Comparison of ENCODE assay signal across 10 mouse cellular contexts in the genomic region with DNA sequence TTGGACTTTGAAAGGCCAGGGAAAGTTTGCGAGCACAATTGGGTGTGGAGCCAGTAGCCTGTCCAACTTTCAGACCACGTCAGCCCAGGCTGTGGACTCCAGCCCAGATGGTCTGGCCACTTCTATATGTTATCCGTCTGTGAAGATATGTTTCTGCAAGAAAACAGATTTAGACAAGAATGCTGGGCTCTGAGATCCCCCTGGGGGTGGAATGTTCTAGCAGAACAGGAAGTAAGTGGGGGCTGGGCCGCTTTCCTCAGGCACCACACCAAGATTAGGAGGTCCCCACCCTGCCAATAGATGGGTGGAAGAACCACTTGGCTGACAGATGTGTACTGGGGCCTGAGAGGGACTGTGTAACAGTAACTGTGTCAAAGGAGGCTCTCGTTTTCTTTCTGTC. TPM values are rescaled to one million over a fixed set of nuclear protein-coding genes. Genes with fewer than 3 reads are reported as not detected.
DNase-seq lines count a peak whose midpoint lies in the region; ATAC-seq lines count a peak whose summit lies in the region.
"Had no signal": no experiment of that assay in that cellular context is flagged by ENCODE, and none has a peak within 500 bp of the region (broad histone marks: within the 10 kb centered on the region; RNA-seq: fewer than 3 reads in every experiment).

No protein-coding gene starts in this region.

- intact Hi-C loops in heart, postnatal 14 days (cut with DNase I), result no loop called here

- peak; percentile 46 for DNase-seq in adipocyte (ENCODE audit: low spot score)
- peak; percentile 55 for DNase-seq in gastrocnemius, postnatal 10 days
- peak; percentile 71 to 73 for DNase-seq in heart, postnatal 14 days
- peak; percentile 80 for DNase-seq in lung, postnatal 10 days
- DNase-seq in ovary, postnatal 10 days (ENCODE audit: low spot score), result no peak
- DNase-seq in retina, postnatal 1 day, result no peak
- no peak for DNase-seq in spleen, postnatal 14 days (ENCODE audit: low spot score in 2 of 2)
- DNase-seq: cerebellum, postnatal 10 days; midbrain, embryonic 14.5 days had no signal

- no peak for ATAC-seq in granulocyte monocyte progenitor cell, adult 5-6 weeks (replicated peaks; ENCODE audit: poor library complexity, severe bottlenecking)

RNA-seq across cellular contexts. Expression of a gene that starts 37.8 kb away (rescaled TPM):
- 100 to 1,000 TPM; 204 to 280 TPM for total RNA-seq in gastrocnemius, postnatal 10 days (2021)
- total RNA-seq in heart, postnatal 14 days (2021), result 100 to 1,000 TPM; 100 to 109 TPM
- total RNA-seq in granulocyte monocyte progenitor cell, adult 5-6 weeks (2014; fragmentation: Nextera tagmentation), result not detected in 2 replicates
- total RNA-seq in granulocyte monocyte progenitor cell, adult 5-6 weeks (2017), result not detected in 2 replicates

Comparison
In these comparisons a context has a peak if more than half of its experiments do, and no peak if none do; other contexts are left out.
1. DNase-seq: peak in adipocyte (single experiment), gastrocnemius, postnatal 10 days (single experiment), heart, postnatal 14 days (2 of 2) and lung, postnatal 10 days (single experiment); none in ovary, postnatal 10 days (single experiment), retina, postnatal 1 day (single experiment) and spleen, postnatal 14 days (0 of 2).
2. RNA of a gene that starts 37.8 kb away (total RNA-seq): 204 to 280 TPM in gastrocnemius, postnatal 10 days and 100 to 109 TPM in heart, postnatal 14 days; not detected in granulocyte monocyte progenitor cell, adult 5-6 weeks; every median in the first group is over 10 times any median in the second.